Mouse (Mus musculus) liver, embryonic 15.5 days (tissue): ENCODE results near the gene Immp2l. TPM values are rescaled to one million over a fixed set of nuclear protein-coding genes. Genes with fewer than 3 reads are reported as not detected.

Experiments used
- ATAC-seq: fragments of 200-750 bp; cut with Nextera tagmentation; 2 replicates; pipeline ENCODE4 v1.8.0; 2017; ENCODE audit warnings: moderate number of reproducible peaks, mild to moderate bottlenecking, moderate library complexity; ENCODE audit not compliant: insufficient read depth
- H3K27ac ChIP-seq: fragments of 300-500 bp; sonication (generic); replicated peaks from 2 replicates; pipeline ENCODE4 v1.5.1; 2015; ENCODE audit warnings: mild to moderate bottlenecking, inconsistent platforms
- H3K27me3 ChIP-seq: fragments of 300-500 bp; sonication (generic); 2 replicates; pipeline ENCODE4 v1.6.1; 2015; ENCODE audit warnings: mild to moderate bottlenecking, inconsistent platforms
- H3K36me3 ChIP-seq: fragments of 300-500 bp; sonication (generic); replicated peaks from 2 replicates; pipeline ENCODE4 v1.6.1; 2015; ENCODE audit warnings: moderate library complexity, mild to moderate bottlenecking, inconsistent platforms
- H3K4me1 ChIP-seq: fragments of 300-500 bp; sonication (generic); replicated peaks from 2 replicates; pipeline ENCODE4 v1.6.1; 2015; ENCODE audit warnings: inconsistent platforms
- H3K4me2 ChIP-seq: fragments of 300-500 bp; sonication (generic); 2 replicates; pipeline ENCODE4 v1.6.1; 2015; ENCODE audit warnings: moderate library complexity, mild to moderate bottlenecking, inconsistent platforms
- H3K4me3 ChIP-seq: fragments of 300-500 bp; sonication (generic); replicated peaks from 2 replicates; pipeline ENCODE4 v1.5.1; 2015; ENCODE audit warnings: mild to moderate bottlenecking, inconsistent platforms
- H3K9ac ChIP-seq: fragments of 300-500 bp; sonication (generic); 2 replicates; pipeline ENCODE4 v1.6.1; 2015; ENCODE audit warnings: moderate library complexity, mild to moderate bottlenecking, inconsistent platforms
- H3K9me3 ChIP-seq: fragments of 300-500 bp; sonication (generic); replicated peaks from 2 replicates; pipeline ENCODE4 v1.6.1; 2016; ENCODE audit warnings: inconsistent platforms
- WGBS: fragments of 180-500 bp; shearing (Covaris S2); methylation state at CpG from one replicate; pipeline ENCODE4 v1.1.7; 2015; ENCODE audit warnings: mixed read lengths; ENCODE audit not compliant: insufficient replicate concordance; 5-methylcytosine and 5-hydroxymethylcytosine counted together
- polyA plus RNA-seq: library from polyadenylated mRNA; unstranded; fragments of >200 nt; fragmentation: Nextera tagmentation; extraction: Ambion mirVana; gene quantifications from 2 replicates; pipeline ENCODE4 v1.2.1, GENCODE M21; 2015

Immp2l gene
- polyA plus RNA-seq, 1 experiment from 2014 or later = 9.4 TPM

GRCm38 (mm10) chr12:41316426-41316825 is 292.5 kb downstream of the Immp2l start:
- ATAC-seq = no peak
- Histone ChIP-seq H3K9me3 (no peaks in the 10 kb centered on the region), H3K27me3 (no peaks in the 10 kb centered on the region), H3K4me3 (no peak overlapping the region), H3K36me3 (no peaks in the 10 kb centered on the region), H3K9ac (no peak overlapping the region), H3K27ac (no peak overlapping the region), H3K4me1 (no peaks in the 10 kb centered on the region), H3K4me2 (no peak overlapping the region)
- 79% methylated on average over 4 of the region's 4 CpGs for WGBS

GRCm38 (mm10) chr12:41317431-41317830 is 293.5 kb downstream of the Immp2l start:
- Histone ChIP-seq H3K4me3 (no peak overlapping the region), H3K9me3 (no peaks in the 10 kb centered on the region), H3K4me2 (no peak overlapping the region), H3K36me3 (no peaks in the 10 kb centered on the region), H3K9ac (no peak overlapping the region), H3K4me1 (no peaks in the 10 kb centered on the region), H3K27ac (no peak overlapping the region), H3K27me3 (no peaks in the 10 kb centered on the region)
- 69% methylated on average over 2 of the region's 2 CpGs for WGBS
- ATAC-seq = no peak

GRCm38 (mm10) chr12:41322018-41322417 is 298.1 kb downstream of the Immp2l start:
- no peaks in the 10 kb centered on the region for H3K27me3 ChIP-seq
- H3K9ac ChIP-seq = no peak overlapping the region
- H3K27ac ChIP-seq = no peak overlapping the region
- ATAC-seq = no peak
- H3K4me2 ChIP-seq = no peak overlapping the region
- WGBS = 53% methylated on average over 1 of the region's 1 CpGs
- no peak overlapping the region for H3K4me3 ChIP-seq
- no peaks in the 10 kb centered on the region for H3K4me1 ChIP-seq
- H3K9me3 ChIP-seq = no peaks in the 10 kb centered on the region
- no peaks in the 10 kb centered on the region for H3K36me3 ChIP-seq

GRCm38 (mm10) chr12:41324418-41324817 is 300.5 kb downstream of the Immp2l start:
- H3K27ac ChIP-seq = no peak overlapping the region
- 20% methylated on average over 2 of the region's 2 CpGs for WGBS
- H3K9me3 ChIP-seq = no peaks in the 10 kb centered on the region
- no peak overlapping the region for H3K4me3 ChIP-seq
- no peaks in the 10 kb centered on the region for H3K27me3 ChIP-seq
- ATAC-seq = no peak
- no peaks in the 10 kb centered on the region for H3K36me3 ChIP-seq
- H3K4me1 ChIP-seq = no peaks in the 10 kb centered on the region
- H3K9ac ChIP-seq = no peak overlapping the region
- H3K4me2 ChIP-seq = no peak overlapping the region

- Histone ChIP-seq H3K4me2 (no peak overlapping the region), H3K4me3 (no peak overlapping the region), H3K27me3 (no peaks in the 10 kb centered on the region), H3K4me1 (no peaks in the 10 kb centered on the region), H3K27ac (no peak overlapping the region), H3K9me3 (no peaks in the 10 kb centered on the region), H3K9ac (no peak overlapping the region), H3K36me3 (no peaks in the 10 kb centered on the region)
- no peak for ATAC-seq
- 27% methylated on average over 2 of the region's 2 CpGs for WGBS
These were observed 301.9 kb downstream of the Immp2l start for GRCm38 (mm10) chr12:41325756-41326155.

GRCm38 (mm10) chr12:41330988-41331671 is 307.2 kb downstream of the Immp2l start:
- H3K27ac ChIP-seq = no peak overlapping the region
- H3K27me3 ChIP-seq = no peaks in the 10 kb centered on the region
- no peaks in the 10 kb centered on the region for H3K36me3 ChIP-seq
- no peaks in the 10 kb centered on the region for H3K4me1 ChIP-seq
- no peaks in the 10 kb centered on the region for H3K9me3 ChIP-seq
- H3K9ac ChIP-seq = no peak overlapping the region
- 42% methylated on average over 7 of the region's 7 CpGs for WGBS
- H3K4me3 ChIP-seq = no peak overlapping the region
- H3K4me2 ChIP-seq = no peak overlapping the region
- ATAC-seq = no peak

GRCm38 (mm10) chr12:41345621-41346020 is 321.7 kb downstream of the Immp2l start:
- Histone ChIP-seq H3K27ac (no peak overlapping the region), H3K9ac (no peak overlapping the region), H3K4me2 (no peak overlapping the region), H3K27me3 (no peaks in the 10 kb centered on the region), H3K36me3 (no peaks in the 10 kb centered on the region), H3K4me3 (no peak overlapping the region), H3K4me1 (no peaks in the 10 kb centered on the region), H3K9me3 (no peaks in the 10 kb centered on the region)
- WGBS = 68% methylated on average over 4 of the region's 4 CpGs
- ATAC-seq = no peak

GRCm38 (mm10) chr12:41347494-41347893 is 323.6 kb downstream of the Immp2l start:
- no peak overlapping the region for H3K4me3 ChIP-seq
- ATAC-seq = no peak
- no peaks in the 10 kb centered on the region for H3K4me1 ChIP-seq
- H3K9me3 ChIP-seq = no peaks in the 10 kb centered on the region
- no peaks in the 10 kb centered on the region for H3K27me3 ChIP-seq
- H3K4me2 ChIP-seq = no peak overlapping the region
- no peak overlapping the region for H3K27ac ChIP-seq
- no peak overlapping the region for H3K9ac ChIP-seq
- H3K36me3 ChIP-seq = no peaks in the 10 kb centered on the region
- 63% methylated on average over 2 of the region's 2 CpGs for WGBS

- no peaks in the 10 kb centered on the region for H3K27me3 ChIP-seq
- no peaks in the 10 kb centered on the region for H3K36me3 ChIP-seq
- H3K27ac ChIP-seq = no peak overlapping the region
- no peaks in the 10 kb centered on the region for H3K4me1 ChIP-seq
- 54% methylated on average over 2 of the region's 2 CpGs for WGBS
- ATAC-seq = no peak
- no peaks in the 10 kb centered on the region for H3K9me3 ChIP-seq
- no peak overlapping the region for H3K9ac ChIP-seq
- no peak overlapping the region for H3K4me3 ChIP-seq
- H3K4me2 ChIP-seq = no peak overlapping the region
These were observed 325.5 kb downstream of the Immp2l start for GRCm38 (mm10) chr12:41349386-41349785.

GRCm38 (mm10) chr12:41349814-41350213 is 325.9 kb downstream of the Immp2l start:
- no peak overlapping the region for H3K4me3 ChIP-seq
- H3K9ac ChIP-seq = no peak overlapping the region
- no peak for ATAC-seq
- no peaks in the 10 kb centered on the region for H3K4me1 ChIP-seq
- H3K27me3 ChIP-seq = no peaks in the 10 kb centered on the region
- 25% methylated on average over 2 of the region's 2 CpGs for WGBS
- no peak overlapping the region for H3K4me2 ChIP-seq
- H3K27ac ChIP-seq = no peak overlapping the region
- no peaks in the 10 kb centered on the region for H3K36me3 ChIP-seq
- H3K9me3 ChIP-seq = no peaks in the 10 kb centered on the region

- no peak overlapping the region for H3K27ac ChIP-seq
- H3K9ac ChIP-seq = no peak overlapping the region
- H3K4me1 ChIP-seq = no peaks in the 10 kb centered on the region
- no peaks in the 10 kb centered on the region for H3K27me3 ChIP-seq
- ATAC-seq = no peak
- no peak overlapping the region for H3K4me2 ChIP-seq
- H3K9me3 ChIP-seq = no peaks in the 10 kb centered on the region
- H3K4me3 ChIP-seq = no peak overlapping the region
- 58% methylated on average over 2 of the region's 2 CpGs for WGBS
- no peaks in the 10 kb centered on the region for H3K36me3 ChIP-seq
These were observed 327.4 kb downstream of the Immp2l start for GRCm38 (mm10) chr12:41351275-41351674.

GRCm38 (mm10) chr12:41354857-41355256 is 331.0 kb downstream of the Immp2l start:
- no peak overlapping the region for H3K4me2 ChIP-seq
- ATAC-seq = no peak
- no peaks in the 10 kb centered on the region for H3K36me3 ChIP-seq
- H3K4me1 ChIP-seq = no peaks in the 10 kb centered on the region
- H3K27ac ChIP-seq = no peak overlapping the region
- H3K9ac ChIP-seq = no peak overlapping the region
- H3K27me3 ChIP-seq = no peaks in the 10 kb centered on the region
- no peaks in the 10 kb centered on the region for H3K9me3 ChIP-seq
- WGBS = 67% methylated on average over 1 of the region's 1 CpGs
- no peak overlapping the region for H3K4me3 ChIP-seq
